Mouse (Mus musculus) bone marrow, adult 2 months (tissue): ENCODE results near the gene Tmem267. TPM values are rescaled to one million over a fixed set of nuclear protein-coding genes. Genes with fewer than 3 reads are reported as not detected.
A peak's percentile ranks its signal among the peaks of the same experiment; 100 is the strongest.

Experiments used
- H3K27ac ChIP-seq: fragments of 200-500 bp; 2 replicates; pipeline ENCODE4 v1.5.1; 2012; ENCODE audit warnings: low read depth, mild to moderate bottlenecking, control low read depth, inconsistent platforms, low read length; ENCODE audit not compliant: control insufficient read depth, poor library complexity, insufficient read depth
- H3K4me1 ChIP-seq: fragments of 200-500 bp; 2 replicates; pipeline ENCODE4 v1.6.1; 2011; ENCODE audit warnings: low read length; ENCODE audit not compliant: control insufficient read depth, insufficient read depth
- H3K4me3 ChIP-seq: fragments of 200-500 bp; replicated peaks from 2 replicates; pipeline ENCODE3; 2011; ENCODE audit warnings: mild to moderate bottlenecking, low read depth, low read length, control low read depth; ENCODE audit not compliant: control insufficient read depth
- CTCF ChIP-seq: fragments of 200-500 bp; IDR thresholded peaks from 2 replicates; pipeline ENCODE4 v1.5.1; 2011; ENCODE audit warnings: low read length, control low read depth; ENCODE audit not compliant: control insufficient read depth, insufficient read depth
- POLR2A ChIP-seq: fragments of 200-500 bp; IDR thresholded peaks from 2 replicates; pipeline ENCODE4 v1.6.1; 2011; ENCODE audit warnings: low read depth, mild to moderate bottlenecking, control low read depth, low read length, borderline replicate concordance; ENCODE audit not compliant: control insufficient read depth
- WGBS: fragments of 180-500 bp; shearing (Covaris S2); methylation state at CpG from one replicate; pipeline ENCODE4 v1.1.7; 2018; 5-methylcytosine and 5-hydroxymethylcytosine counted together
- polyA plus RNA-seq: library from polyadenylated mRNA; stranded (reverse); fragments of >200 nt; gene quantifications from 2 replicates; pipeline ENCODE4 v1.2.4, GENCODE M21; 2011; ENCODE audit warnings: low replicate concordance; ENCODE audit not compliant: missing spikeins, insufficient read depth, insufficient read length

The Tmem267 gene
- polyA plus RNA-seq, 1 experiment = 3.4 TPM

DNA sequence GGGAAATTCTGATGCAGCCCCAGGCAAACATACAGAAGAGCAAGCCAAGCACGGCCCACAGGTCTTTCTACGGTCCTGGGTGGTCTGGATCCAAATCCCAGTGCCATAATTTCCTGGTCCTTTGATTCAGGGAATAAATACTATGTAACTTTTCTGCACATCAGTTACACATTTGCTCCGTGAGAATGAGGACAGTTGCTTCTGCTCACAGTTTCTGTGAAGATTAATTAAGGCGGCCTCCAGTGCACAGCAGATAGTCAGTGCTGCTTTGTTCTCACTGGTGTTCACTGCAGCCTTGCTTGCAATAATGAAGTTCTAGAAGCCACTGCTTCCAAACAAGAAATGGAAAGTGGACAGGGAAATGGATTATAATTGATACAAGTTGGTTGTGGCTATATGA is 150.0 kb downstream of the Tmem267 start:
- TF ChIP-seq CTCF (no peak), POLR2A (no peak)
- 83% methylated on average over 4 of the region's 4 CpGs for WGBS
- H3K4me1 ChIP-seq = no peaks in the 10 kb centered on the region
- no peak overlapping the region for H3K4me3 ChIP-seq
- no peak overlapping the region for H3K27ac ChIP-seq

DNA sequence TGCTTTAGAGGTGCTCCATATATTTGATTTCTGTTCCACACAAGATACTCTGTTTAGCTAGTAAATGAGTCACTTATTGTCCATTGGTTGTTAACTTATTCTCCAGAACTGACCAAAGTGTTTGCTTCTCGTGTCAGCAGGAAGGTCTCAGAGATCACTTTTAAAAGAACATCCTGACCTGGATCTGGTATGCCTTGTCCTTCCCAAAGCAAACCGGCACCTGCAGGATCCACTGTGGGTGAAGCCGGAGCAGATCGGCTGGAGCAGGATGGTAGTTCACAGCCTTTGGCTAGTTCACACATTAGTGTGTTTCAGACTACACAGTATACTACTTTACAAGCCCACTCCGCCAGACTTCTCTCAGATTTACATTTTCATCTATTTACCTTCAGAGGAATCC is 150.6 kb downstream of the Tmem267 start:
- no peak overlapping the region for H3K4me3 ChIP-seq
- no peaks in the 10 kb centered on the region for H3K4me1 ChIP-seq
- H3K27ac ChIP-seq = no peak overlapping the region
- 79% methylated on average over 5 of the region's 5 CpGs for WGBS
- TF ChIP-seq POLR2A (no peak), CTCF (no peak)

DNA sequence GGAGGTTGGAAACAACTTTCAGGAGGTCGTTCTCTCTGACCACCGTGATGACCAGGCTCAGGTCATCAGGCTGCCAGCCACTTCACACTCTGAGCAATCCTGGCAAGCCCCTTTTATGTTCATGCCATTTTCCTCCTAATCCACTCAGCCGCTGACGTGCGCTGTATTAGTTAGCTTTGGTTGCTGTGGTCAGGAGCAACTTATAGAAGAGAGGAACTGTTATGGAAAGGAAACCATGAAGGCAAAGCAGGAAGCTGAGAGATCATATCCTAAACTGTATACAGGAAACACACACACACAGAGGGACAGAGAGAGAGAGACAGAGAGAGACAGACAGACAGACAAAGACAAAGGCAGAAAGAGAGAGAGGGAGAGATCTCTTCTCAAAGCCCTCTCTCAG is 151.5 kb downstream of the Tmem267 start:
- no peaks in the 10 kb centered on the region for H3K4me1 ChIP-seq
- WGBS = 16% methylated on average over 5 of the region's 5 CpGs
- TF ChIP-seq POLR2A = no peak
- no peak for TF ChIP-seq CTCF
- no peak overlapping the region for H3K27ac ChIP-seq
- H3K4me3 ChIP-seq = no peak overlapping the region

DNA sequence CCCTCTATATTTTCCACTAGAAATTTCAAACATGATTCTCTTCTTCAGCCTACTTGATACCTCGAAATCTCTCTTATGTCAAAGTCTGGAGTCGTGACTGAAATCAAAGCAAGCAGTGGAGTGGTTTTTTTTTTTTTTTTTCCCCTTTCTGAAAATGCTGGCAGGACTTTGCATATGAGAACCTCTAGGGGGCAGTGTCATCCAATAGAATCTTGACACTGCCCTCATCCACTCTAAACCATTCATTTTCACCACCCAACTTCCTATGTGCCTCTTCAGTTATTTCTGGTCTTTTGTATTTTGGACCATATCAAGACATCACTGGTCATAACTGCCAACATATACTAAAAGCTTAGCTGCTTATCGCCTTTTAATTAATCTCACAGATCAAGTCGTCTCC is 152.7 kb downstream of the Tmem267 start:
- WGBS = 41% methylated on average over 4 of the region's 4 CpGs
- Histone ChIP-seq H3K4me3 (no peak overlapping the region), H3K4me1 (no peaks in the 10 kb centered on the region), H3K27ac (no peak overlapping the region)
- no peak for TF ChIP-seq POLR2A
- TF ChIP-seq CTCF = 0 out of 2 replicates have a peak, but pooled peaks have one; percentile 9

DNA sequence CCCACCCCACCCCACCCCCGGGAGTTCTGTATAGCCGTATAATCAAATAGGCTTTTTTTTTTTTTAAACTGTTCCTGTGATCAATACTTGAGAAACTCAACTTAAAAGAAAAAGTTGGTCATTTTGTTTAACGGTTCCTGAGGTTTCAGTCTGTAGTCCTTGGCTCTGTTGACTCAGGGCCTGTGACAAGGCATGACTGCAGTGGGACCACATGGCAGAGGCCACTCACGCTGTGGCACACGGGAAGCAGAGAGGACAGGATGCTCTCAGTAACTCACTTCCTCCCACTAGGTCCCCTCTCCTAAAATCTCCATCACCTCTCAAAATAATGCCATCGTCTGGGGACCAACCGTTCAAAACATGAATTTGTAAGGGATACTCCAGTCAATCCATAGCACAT is 153.3 kb downstream of the Tmem267 start:
- TF ChIP-seq CTCF (no peak), POLR2A (no peak)
- H3K4me3 ChIP-seq = no peak overlapping the region
- WGBS = 47% methylated on average over 7 of the region's 7 CpGs

DNA sequence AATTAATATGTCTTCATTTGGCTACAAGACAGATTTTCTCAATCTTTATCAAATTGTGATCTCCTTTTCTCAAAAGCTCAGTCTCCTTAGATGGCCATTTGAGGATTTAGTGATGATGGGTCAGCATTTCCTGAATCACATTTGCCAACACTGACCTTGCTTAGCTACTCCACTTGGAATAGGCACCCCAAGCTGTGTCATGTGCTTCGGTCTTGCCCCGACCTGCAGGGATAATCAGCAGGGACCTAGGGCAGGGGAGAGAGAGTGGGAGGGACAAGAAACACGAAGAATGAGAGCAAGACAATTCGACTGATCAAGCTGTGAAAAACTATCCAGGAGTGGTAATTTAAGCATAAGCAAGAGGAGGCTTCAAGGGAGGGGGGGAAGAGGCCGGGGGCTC is 156.9 kb downstream of the Tmem267 start:
- no peak overlapping the region for H3K27ac ChIP-seq
- H3K4me3 ChIP-seq = no peak overlapping the region
- WGBS = 72% methylated on average over 5 of the region's 5 CpGs
- TF ChIP-seq CTCF (no peak), POLR2A (no peak)
- H3K4me1 ChIP-seq = no peaks in the 10 kb centered on the region

More for the DNA sequence above, 153.3 kb downstream of the Tmem267 start:
- Histone ChIP-seq H3K4me1 (no peaks in the 10 kb centered on the region), H3K27ac (no peak overlapping the region)

DNA sequence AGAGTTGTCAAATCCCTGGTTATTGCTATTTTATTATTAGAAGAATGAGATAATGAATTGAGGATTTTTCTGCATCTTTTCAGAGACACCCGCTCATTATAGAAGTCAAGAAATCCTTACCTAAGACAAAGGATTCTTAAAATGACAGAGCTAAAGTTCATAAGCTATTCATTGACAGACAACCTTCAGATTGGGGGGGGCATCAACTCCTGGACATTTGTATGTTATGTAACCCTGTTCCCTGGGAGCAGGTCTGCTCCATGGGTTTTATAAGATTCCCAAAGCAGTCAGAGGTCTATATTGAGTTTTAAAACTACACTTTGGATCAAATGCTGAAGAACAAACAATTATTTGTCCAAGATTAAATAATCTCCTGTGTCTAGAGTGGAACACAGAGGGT is 158.7 kb downstream of the Tmem267 start:
- Histone ChIP-seq H3K4me3 (no peak overlapping the region), H3K4me1 (no peaks in the 10 kb centered on the region), H3K27ac (no peak overlapping the region)
- TF ChIP-seq CTCF (no peak), POLR2A (no peak)
- WGBS = 84% methylated on average over 1 of the region's 1 CpGs

DNA sequence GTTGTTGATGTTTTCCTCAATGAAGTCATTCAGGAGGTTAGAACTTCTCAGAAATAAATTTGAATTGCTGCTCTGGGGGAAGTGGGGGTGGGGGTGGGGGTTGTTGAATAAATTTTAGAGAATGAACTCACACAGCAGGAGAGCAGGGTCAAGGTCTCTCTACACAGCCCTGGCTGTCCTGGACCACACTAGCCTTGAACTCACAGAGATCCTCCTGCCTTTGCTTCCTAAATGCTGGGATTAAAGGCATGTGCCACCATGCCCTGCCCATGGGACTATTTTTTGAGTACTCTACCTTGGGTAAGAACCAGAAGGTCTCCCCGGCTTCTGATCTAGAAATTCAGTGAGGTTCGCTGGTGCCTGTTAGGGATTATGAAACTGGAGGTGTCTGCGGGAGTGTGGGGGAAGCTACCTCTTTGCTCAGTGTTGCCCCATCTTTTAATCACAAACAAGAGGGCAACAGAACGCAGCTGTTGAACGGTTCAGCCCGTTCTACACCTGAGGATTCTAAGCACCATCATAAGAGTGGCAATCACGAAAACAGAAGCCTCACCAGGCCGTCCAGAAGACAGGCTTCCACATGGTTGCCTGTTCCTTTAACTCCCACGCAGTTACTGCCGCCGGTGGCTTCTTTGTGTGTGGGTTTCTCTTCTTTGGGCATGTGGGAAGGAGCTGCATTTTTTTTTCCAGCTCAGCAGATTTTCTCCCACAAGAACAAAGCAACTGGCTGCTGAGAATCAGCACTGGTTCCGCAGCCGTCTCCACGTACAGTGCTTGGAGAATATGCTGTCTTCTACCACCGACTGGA is 161.3 kb downstream of the Tmem267 start:
- TF ChIP-seq POLR2A (no peak), CTCF (no peak)
- H3K4me3 ChIP-seq = no peak overlapping the region
- H3K27ac ChIP-seq = no peak overlapping the region
- 57% methylated on average over 15 of the region's 15 CpGs for WGBS
- no peaks in the 10 kb centered on the region for H3K4me1 ChIP-seq

DNA sequence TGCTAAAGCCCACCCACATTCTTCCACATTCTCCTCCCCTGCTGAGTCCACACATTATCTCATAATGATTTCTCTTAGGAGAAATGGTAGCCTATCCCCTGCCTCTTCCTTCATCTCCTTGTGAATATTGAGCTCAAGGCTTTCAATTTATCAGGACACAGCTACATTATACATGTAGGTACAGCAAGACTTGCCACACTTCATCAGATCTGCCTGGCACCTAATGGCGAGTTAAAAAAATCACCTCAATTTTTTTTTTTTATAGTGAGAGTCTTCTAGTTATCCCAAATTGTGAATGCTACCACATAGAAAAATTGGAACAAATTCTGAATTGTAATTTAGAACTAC is 161.8 kb downstream of the Tmem267 start:
- TF ChIP-seq POLR2A (no peak), CTCF (no peak)
- Histone ChIP-seq H3K27ac (no peak overlapping the region), H3K4me3 (no peak overlapping the region), H3K4me1 (no peaks in the 10 kb centered on the region)
- 73% methylated on average over 1 of the region's 1 CpGs for WGBS

DNA sequence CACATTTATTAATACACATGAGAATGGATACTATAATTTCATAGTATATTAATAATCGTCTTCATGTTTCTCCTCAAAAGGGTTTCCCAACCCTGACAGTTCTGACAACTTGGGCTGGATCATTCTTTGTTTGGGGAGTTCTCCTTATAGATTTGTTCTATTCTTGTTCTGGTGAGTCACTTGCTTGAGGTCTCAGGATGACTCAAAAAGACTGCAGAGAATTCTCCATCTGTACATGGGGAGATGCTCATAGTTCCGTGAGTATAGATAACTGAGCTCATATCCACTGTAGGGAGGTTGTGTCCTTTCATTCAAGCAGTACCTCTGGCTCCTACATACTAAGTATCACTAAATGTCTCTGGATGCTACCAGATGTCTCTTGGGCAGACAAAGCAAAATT is 166.9 kb downstream of the Tmem267 start:
- 88% methylated on average over 2 of the region's 2 CpGs for WGBS
- TF ChIP-seq POLR2A = no peak
- no peak for TF ChIP-seq CTCF

More for the DNA sequence above, 166.9 kb downstream of the Tmem267 start:
- no peaks in the 10 kb centered on the region for H3K4me1 ChIP-seq
- no peak overlapping the region for H3K27ac ChIP-seq
- no peak overlapping the region for H3K4me3 ChIP-seq
